Mouse (Mus musculus) cerebellum, adult 9-10 months (tissue): ENCODE results near the gene Slc16a6.
"Not testable (repeated sequence)": the region's sequence is repeated elsewhere in the genome, so short reads cannot be mapped to it uniquely, and the experiment has no call there.

Source experiments
- DNase-seq: peaks from one replicate; pipeline ENCODE4 v3.0.0; 2022

The Slc16a6 gene

GRCm38 (mm10) chr11:109473171-109474085 lies at the start of gene Slc16a6, which contains the start of gene Arsg:
TSS of gene Slc16a6 (minus strand) at chr11:109473598.
TSS of gene Arsg (plus strand) at chr11:109473374.
- peak; percentile 88 for DNase-seq

GRCm38 (mm10) chr11:109520958-109521357 lies 47.6 kb upstream of the Slc16a6 start:
- no peak for DNase-seq

GRCm38 (mm10) chr11:109517816-109518215 lies 44.4 kb upstream of the Slc16a6 start:
- DNase-seq = no peak

GRCm38 (mm10) chr11:109517330-109517729 lies 43.9 kb upstream of the Slc16a6 start:
- no peak for DNase-seq

GRCm38 (mm10) chr11:109514064-109514612 lies 40.7 kb upstream of the Slc16a6 start:
- no peak for DNase-seq

GRCm38 (mm10) chr11:109512995-109513675 lies 39.7 kb upstream of the Slc16a6 start:
- no peak for DNase-seq

GRCm38 (mm10) chr11:109507068-109507467 lies 33.7 kb upstream of the Slc16a6 start:
- no peak for DNase-seq

- no peak for DNase-seq
Measured at GRCm38 (mm10) chr11:109505823-109506222, 32.4 kb upstream of the Slc16a6 start.

GRCm38 (mm10) chr11:109504977-109505376 lies 31.6 kb upstream of the Slc16a6 start:
- DNase-seq = peak; percentile 99

GRCm38 (mm10) chr11:109500206-109500605 lies 26.8 kb upstream of the Slc16a6 start:
- DNase-seq = peak; percentile 90

- DNase-seq = no peak
Measured at GRCm38 (mm10) chr11:109497990-109498389, 24.6 kb upstream of the Slc16a6 start.

- DNase-seq = no peak
Measured at GRCm38 (mm10) chr11:109496996-109497714, 23.8 kb upstream of the Slc16a6 start.

GRCm38 (mm10) chr11:109496475-109496993 lies 23.1 kb upstream of the Slc16a6 start:
- no peak for DNase-seq

- DNase-seq = no peak
Measured at GRCm38 (mm10) chr11:109495771-109496474, 22.5 kb upstream of the Slc16a6 start.

GRCm38 (mm10) chr11:109494890-109495770 lies 21.7 kb upstream of the Slc16a6 start:
- DNase-seq = no peak

- DNase-seq = not testable (repeated sequence)
Measured at GRCm38 (mm10) chr11:109492847-109493464, 19.6 kb upstream of the Slc16a6 start.

GRCm38 (mm10) chr11:109491844-109492243 lies 18.4 kb upstream of the Slc16a6 start:
- no peak for DNase-seq

GRCm38 (mm10) chr11:109489763-109490162 lies 16.4 kb upstream of the Slc16a6 start:
- DNase-seq = no peak

- DNase-seq = no peak
Measured at GRCm38 (mm10) chr11:109487991-109488684, 14.7 kb upstream of the Slc16a6 start.

GRCm38 (mm10) chr11:109487111-109487510 lies 13.7 kb upstream of the Slc16a6 start:
- no peak for DNase-seq
